Mouse (Mus musculus) large intestine, adult 2 months (tissue): Measurements from ENCODE around the gene Akt2. TPM values are rescaled to one million over a fixed set of nuclear protein-coding genes. Genes with fewer than 3 reads are reported as not detected.
A peak's percentile ranks its signal among the peaks of the same experiment; 100 is the strongest.

ENCODE experiments used
- DNase-seq: peaks from one replicate; pipeline ENCODE4 v3.0.0-alpha.2; 2012; ENCODE audit warnings: low read depth, low spot score
- WGBS: fragments of 180-500 bp; shearing (Covaris S2); methylation state at CpG from one replicate; pipeline ENCODE4 v1.1.7; 2018; 5-methylcytosine and 5-hydroxymethylcytosine counted together
- polyA plus RNA-seq: library from polyadenylated mRNA; depleted of rRNA; stranded (reverse); fragments of >200 nt; gene quantifications from 2 replicates; pipeline ENCODE4 v1.2.3, GENCODE M21; 2012

Akt2 gene
- polyA plus RNA-seq, 1 experiment = 40.2 TPM

- DNase-seq = no peak
Measured at GRCm38 (mm10) chr7:27653681-27654437, 62.5 kb downstream of the Akt2 start, which contains the start of gene Ttc9b. Gene Ttc9b (plus strand): TSS chr7:27653915.

DNA sequence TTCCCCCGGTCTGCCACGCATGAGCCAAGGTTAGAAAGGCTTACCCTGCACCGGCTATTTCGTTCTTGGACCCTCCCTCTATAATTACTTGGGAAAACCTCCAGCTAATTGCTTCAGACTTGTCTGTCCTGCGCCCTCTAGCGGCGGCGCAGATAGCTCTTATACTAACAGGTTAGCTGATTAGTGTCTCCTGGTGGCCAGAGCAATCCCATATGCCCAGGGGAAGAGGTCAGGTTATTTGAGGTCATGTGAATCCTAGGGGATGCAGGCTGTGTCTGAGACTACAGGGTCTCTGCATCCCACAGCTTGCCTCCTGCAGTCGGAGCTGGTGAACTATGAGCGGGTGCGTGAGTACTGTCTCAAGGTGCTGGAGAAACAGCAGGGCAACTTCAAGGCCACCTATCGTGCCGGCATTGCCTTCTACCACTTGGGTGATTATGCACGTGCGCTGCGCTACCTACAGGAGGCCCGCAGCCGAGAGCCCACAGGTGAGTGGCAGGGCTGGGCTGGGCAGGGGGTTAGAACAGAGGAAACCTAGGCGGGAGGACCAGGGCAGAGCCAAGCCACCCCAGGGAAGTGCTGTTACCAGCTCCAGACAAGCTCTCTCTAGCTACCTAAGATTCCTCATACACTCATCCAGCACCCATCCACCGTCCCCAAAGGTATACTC, 63.4 kb downstream of the Akt2 start:
- 52% methylated on average over 20 of the region's 20 CpGs for WGBS

More at GRCm38 (mm10) chr7:27653681-27654437, 62.5 kb downstream of the Akt2 start, which contains the start of gene Ttc9b:
- 5% methylated on average over 60 of the region's 62 CpGs for WGBS

DNA sequence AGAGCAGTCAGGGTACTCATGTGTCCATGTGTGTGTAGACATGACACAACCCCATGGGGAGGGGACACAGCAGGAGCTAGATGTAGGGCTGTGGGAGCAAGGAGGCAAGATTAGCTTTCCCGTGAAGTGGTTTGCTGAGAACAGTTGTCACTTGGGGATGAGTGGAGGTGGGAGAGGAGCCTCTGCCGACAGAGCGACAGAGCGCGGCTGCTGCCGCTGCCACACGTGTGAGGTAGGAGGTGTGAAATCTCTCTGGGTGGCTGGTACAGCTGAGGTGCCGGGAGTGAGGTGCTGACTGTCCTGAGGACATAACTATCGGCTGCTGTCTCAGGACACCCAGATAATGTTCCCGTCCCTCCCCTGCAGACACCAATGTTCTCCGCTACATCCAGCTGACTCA, 64.2 kb downstream of the Akt2 start:
- 62% methylated on average over 11 of the region's 11 CpGs for WGBS
- no peak for DNase-seq

More for the DNA sequence above, 63.4 kb downstream of the Akt2 start:
- peak; percentile 16 for DNase-seq

DNA sequence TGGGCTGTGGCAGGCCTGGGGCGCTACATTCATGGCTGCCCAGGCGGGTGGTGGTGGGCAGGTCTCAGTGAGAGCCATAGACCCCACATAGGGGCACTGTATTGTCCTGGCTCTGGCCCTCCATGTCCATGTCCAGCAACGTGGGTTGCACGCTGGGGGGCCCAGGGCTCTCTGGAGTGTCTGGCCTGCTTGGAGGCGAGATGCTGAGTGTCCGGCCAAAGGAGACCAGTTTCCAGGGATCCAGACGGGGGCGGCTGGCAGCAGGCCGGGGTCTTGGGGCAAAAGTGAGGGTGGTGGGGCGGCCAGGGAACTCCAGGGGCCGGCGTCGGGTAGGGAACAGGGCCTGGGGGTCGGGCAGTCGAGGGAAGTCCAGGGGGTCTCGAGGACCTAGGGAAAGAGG, 65.2 kb downstream of the Akt2 start:
- WGBS = 92% methylated on average over 16 of the region's 16 CpGs
- no peak for DNase-seq

- no peak for DNase-seq
- WGBS = 50% methylated on average over 53 of the region's 53 CpGs
Measured at GRCm38 (mm10) chr7:27657824-27658395, 66.6 kb downstream of the Akt2 start.

DNA sequence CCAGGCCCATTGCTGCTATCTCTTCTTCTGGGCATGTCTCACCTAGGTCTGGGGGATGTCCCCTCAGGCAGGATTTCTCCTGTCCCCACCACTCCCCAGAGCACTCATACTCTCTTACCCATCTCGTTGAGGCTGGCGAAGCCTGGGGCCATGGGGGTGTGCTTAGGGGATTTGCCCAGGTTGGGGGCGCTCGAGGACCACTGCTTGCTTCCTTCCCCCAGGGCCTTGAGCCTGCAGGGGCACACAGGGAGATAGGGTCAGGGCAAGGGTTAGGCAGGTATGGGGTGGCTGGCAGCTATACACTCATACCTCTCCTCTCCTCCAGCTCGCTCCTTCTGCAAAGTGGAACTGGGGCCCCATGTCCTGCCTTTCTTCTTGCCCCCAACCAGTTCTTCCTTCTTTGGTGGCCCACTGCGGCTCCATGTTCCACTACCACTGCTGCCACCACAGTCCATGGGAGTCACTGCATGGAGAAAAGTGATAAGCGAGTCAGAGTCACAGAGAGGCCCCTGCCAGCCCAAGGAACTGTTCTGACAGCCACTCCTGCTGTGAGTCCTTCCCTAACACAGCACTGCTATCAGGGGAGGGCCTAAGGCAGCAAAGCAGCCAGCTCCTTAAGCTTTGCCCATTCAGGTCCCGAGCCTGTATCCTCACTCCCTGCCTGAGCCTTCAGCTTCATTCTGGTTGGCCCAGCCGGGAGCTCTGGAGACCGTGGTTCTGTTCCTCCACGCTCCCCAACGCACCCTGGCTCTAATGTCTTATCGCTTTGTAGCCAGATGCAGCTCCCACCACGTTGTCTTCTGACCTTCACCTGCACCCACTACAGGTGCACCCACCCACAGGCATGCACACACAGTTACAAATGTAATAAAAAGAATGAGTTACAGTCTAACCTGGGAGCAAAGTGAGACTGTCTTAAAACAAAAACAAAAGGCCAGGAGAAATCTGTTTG, 67.6 kb downstream of the Akt2 start:
- 72% methylated on average over 14 of the region's 14 CpGs for WGBS
- no peak for DNase-seq

DNA sequence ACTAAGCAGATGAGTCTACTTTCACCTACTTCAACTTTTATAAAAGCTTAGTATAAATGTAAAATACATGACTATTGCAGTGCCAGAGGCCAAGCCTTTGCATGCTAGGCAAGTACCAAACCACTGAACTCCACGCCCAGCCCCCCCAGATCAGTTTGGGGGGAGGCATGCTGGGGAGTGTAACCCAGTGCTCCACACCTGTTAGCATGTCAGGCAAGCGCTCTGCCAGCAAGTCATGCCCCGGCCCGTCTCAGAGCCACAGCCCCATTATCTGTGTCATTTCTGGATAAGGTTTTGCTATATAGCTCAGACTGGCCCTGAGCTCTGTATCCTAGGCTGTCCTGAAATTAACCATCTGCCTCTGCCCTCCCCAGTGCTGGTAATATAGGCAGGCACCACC, 70.7 kb downstream of the Akt2 start:
- 82% methylated on average over 4 of the region's 4 CpGs for WGBS
- no peak for DNase-seq

DNA sequence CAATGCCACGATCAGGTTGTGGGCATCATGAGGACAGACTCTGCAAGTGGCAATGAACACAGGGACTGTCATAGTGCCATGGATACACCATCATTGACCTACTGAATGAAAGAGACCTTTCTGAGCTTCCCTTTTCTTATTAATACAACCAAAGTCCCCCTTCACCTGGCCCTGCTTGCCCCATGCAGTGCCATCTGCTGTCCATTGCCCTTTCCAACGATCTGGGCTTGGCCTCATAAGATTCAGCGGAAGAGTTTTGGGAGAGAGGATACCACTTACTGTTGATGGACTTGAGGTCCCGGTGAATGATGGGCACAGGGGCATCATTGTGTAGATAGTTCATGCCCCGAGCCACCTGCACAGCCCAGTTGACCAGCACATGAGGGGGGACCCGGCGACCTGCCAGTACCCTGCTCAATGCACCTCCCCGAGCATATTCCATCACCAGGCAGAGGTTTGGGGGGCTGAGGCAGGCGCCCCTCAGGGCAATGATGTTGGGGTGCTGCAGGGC, 81.8 kb downstream of the Akt2 start:
- no peak for DNase-seq
- 44% methylated on average over 9 of the region's 9 CpGs for WGBS

- DNase-seq = no peak
- under 1% methylated on average over 51 of the region's 52 CpGs for WGBS
Measured at GRCm38 (mm10) chr7:27673575-27674131, 82.3 kb downstream of the Akt2 start.

GRCm38 (mm10) chr7:27674195-27674521, 82.8 kb downstream of the Akt2 start:
- no peak for DNase-seq
- under 1% methylated on average over 31 of the region's 38 CpGs for WGBS

DNA sequence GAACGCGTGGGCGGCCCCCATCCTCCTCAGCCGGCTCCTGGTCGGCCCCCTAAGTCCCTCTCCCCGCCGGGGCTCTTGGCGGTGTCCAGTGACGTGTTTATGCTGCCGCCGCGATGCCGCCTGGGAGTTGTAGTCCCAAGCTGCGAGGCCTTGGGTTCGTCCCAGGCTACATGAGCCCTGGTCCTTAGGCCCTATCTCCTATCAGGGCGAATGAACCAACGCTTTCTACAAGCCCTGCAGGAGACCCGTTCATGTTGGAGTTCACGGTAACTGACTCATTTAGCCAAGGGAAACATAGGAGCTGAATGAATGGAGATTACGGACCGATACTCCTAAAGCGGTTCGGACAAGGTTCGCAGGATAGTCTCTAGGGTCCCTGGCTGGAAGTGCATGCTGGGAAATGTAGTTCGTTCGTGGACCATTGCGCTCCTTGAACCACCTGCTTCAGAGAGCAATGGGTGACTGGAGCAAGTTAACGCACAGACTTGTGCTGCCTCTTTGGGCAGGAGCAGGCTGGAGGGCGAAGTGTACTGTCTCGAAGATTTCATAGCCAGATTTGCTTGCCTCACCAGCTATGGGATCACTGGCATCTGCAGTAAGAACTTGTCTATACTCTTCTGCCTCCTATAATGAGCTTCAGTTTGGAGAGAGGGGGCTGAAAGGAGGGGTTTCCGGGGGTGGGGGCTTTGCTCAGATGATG, 83.3 kb downstream of the Akt2 start, which contains the start of gene Map3k10:
Gene Map3k10, minus strand, starts transcription at position 77 of the 700 bp plus-strand sequence.
- 1% methylated on average over 31 of the region's 31 CpGs for WGBS
- peak; percentile 92 for DNase-seq

GRCm38 (mm10) chr7:27675222-27675612, 83.9 kb downstream of the Akt2 start:
- WGBS = 28% methylated on average over 14 of the region's 14 CpGs
- no peak for DNase-seq

- WGBS = 36% methylated on average over 2 of the region's 2 CpGs
- no peak for DNase-seq
Measured at GRCm38 (mm10) chr7:27683218-27683617, 91.9 kb downstream of the Akt2 start.

DNA sequence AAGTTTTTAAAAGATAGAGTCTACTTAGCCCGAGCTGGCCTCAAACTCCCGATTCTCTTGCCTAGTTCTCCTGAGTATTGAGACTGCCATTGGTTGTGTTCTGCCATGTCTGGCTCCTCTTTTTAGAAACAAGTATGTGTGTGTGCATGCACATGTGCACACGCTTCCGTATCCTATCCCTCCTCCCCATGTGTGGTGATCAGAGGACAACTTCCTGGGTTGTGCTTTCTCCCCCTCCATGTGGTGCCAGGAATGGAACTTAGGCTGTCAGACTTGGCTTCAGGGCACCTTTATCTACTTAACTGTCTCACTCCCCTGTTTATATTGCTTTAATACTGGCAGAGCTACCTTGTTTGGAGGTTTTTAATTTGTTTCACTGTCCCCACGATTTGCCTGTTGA, 93.9 kb downstream of the Akt2 start:
- DNase-seq = no peak
- 32% methylated on average over 5 of the region's 5 CpGs for WGBS

GRCm38 (mm10) chr7:27685681-27686080, 94.3 kb downstream of the Akt2 start:
- 0% methylated on average over 6 of the region's 6 CpGs for WGBS

GRCm38 (mm10) chr7:27687043-27687442, 95.7 kb downstream of the Akt2 start:
- DNase-seq = no peak
- whole genome bisulfite sequencing = 93% methylated on average over 1 of the region's 1 CpGs

More at GRCm38 (mm10) chr7:27685681-27686080, 94.3 kb downstream of the Akt2 start:
- DNase-seq = no peak

DNA sequence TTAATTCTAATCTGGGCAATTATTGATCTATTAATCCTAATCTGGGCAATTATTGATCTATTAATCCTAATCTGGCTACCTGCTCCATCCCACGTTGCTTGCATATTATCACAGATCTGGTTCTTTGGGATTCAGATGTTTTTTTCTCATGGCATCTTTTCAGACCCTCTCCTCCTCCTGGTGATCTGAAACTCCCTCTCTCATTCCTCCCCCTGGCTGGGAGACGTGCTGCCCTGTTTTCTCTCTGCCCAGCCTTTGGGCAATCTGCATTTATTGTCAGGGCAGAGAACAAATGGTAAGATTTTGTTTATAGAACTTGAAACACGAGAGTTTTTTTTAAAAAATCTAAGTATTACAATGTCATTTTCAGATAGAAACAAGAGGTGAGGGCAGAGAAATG, 96.5 kb downstream of the Akt2 start:
- DNase-seq = no peak
- WGBS = 45% methylated on average over 3 of the region's 3 CpGs

DNA sequence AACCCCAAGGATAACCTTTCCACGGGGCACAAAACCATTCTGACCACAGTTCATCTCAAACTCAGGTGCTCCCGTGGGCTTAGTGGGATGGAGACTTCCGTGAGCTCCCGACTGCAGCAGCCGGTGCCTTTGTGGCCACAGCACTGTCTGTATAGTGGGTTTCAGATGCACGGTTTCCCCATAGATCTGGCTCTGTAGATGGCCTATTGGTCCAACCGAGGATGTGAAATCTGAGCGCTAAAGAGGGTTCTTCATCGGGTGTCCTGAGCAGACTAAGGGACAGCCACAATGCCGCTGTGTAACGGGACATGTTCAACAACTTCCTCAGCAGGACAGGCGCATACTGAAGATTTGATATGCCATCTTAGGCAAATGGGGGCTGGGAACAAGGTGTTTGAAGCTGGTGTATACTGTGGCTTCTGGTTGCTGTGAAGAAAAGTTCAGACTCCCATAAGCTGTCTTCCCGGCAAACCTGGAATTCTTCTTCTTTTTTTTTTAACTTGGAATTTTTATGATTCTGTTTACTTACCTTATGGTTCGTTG, 97.0 kb downstream of the Akt2 start:
- WGBS = 17% methylated on average over 14 of the region's 14 CpGs
- no peak for DNase-seq
